Mouse (Mus musculus) hematopoietic stem cell, adult 5-6 weeks (primary cell): ENCODE results near the gene Sertad4. TPM values are rescaled to one million over a fixed set of nuclear protein-coding genes. Genes with fewer than 3 reads are reported as not detected.

Experiments used
- ATAC-seq, 2 experiments: fragments of 125-278 bp in 1 of 2; replicated peaks in 1 of 2; 2 replicates each; pipeline ENCODE4 v1.8.0; 2016 to 2017; ENCODE audit warnings: inconsistent platforms in 2 of 2, mild to moderate bottlenecking in 2 of 2, moderate number of reproducible peaks in 2 of 2, low read depth in 1 of 2, moderate TSS enrichment in 1 of 2; ENCODE audit not compliant: low FRiP score in 2 of 2, poor library complexity in 2 of 2, severe bottlenecking in 2 of 2, insufficient read depth in 1 of 2, low TSS enrichment in 1 of 2
- total RNA-seq: library from RNA; stranded (forward); fragments of 172-1452, 232-1000 nt; gene quantifications from 2 replicates; pipeline ENCODE4 v1.2.3, GENCODE M21; 2017

Sertad4 gene
- total RNA-seq, 1 experiment from 2014 or later = not detected

- ATAC-seq = no peak
Measured at GRCm38 (mm10) chr1:192827955-192828354, 27.6 kb downstream of the Sertad4 start.

GRCm38 (mm10) chr1:192825746-192826145 is 29.8 kb downstream of the Sertad4 start:
- ATAC-seq = peak in 1 of 2 experiments; percentile 6; a peak in 1 of 4 replicates

- ATAC-seq = no peak
Measured at GRCm38 (mm10) chr1:192822652-192823525, 32.7 kb downstream of the Sertad4 start.

- ATAC-seq = no peak
Measured at GRCm38 (mm10) chr1:192822309-192822651, 33.3 kb downstream of the Sertad4 start.

- ATAC-seq = no peak
Measured at GRCm38 (mm10) chr1:192818334-192818733, 37.2 kb downstream of the Sertad4 start.

GRCm38 (mm10) chr1:192815789-192816188 is 39.8 kb downstream of the Sertad4 start:
- ATAC-seq = no peak

- no peak for ATAC-seq
Measured at GRCm38 (mm10) chr1:192814700-192815099, 40.9 kb downstream of the Sertad4 start.

GRCm38 (mm10) chr1:192812758-192813157 is 42.8 kb downstream of the Sertad4 start:
- no peak for ATAC-seq

- no peak for ATAC-seq
Measured at GRCm38 (mm10) chr1:192812290-192812689, 43.3 kb downstream of the Sertad4 start.

GRCm38 (mm10) chr1:192806168-192807157 is 49.1 kb downstream of the Sertad4 start:
- no peak for ATAC-seq

- no peak for ATAC-seq
Measured at GRCm38 (mm10) chr1:192800338-192800737, 55.2 kb downstream of the Sertad4 start.

- ATAC-seq = peak; percentile 53 to 65; a peak in 3 of 4 replicates
Measured at GRCm38 (mm10) chr1:192799165-192799991, 56.2 kb downstream of the Sertad4 start.

- no peak for ATAC-seq
Measured at GRCm38 (mm10) chr1:192798212-192799164, 57.1 kb downstream of the Sertad4 start.

GRCm38 (mm10) chr1:192797011-192797274 is 58.6 kb downstream of the Sertad4 start:
- ATAC-seq = no peak

GRCm38 (mm10) chr1:192796201-192797010 is 59.1 kb downstream of the Sertad4 start:
- ATAC-seq = no peak
